Mouse (Mus musculus): ENCODE measurements at regions not wholly inside any gene's neighbourhood (a gene's known extent, or its start where the extent isn't known, plus 50 kb on each side); places are given as distances from the start of the nearest gene placed in this dataset.

DNA sequence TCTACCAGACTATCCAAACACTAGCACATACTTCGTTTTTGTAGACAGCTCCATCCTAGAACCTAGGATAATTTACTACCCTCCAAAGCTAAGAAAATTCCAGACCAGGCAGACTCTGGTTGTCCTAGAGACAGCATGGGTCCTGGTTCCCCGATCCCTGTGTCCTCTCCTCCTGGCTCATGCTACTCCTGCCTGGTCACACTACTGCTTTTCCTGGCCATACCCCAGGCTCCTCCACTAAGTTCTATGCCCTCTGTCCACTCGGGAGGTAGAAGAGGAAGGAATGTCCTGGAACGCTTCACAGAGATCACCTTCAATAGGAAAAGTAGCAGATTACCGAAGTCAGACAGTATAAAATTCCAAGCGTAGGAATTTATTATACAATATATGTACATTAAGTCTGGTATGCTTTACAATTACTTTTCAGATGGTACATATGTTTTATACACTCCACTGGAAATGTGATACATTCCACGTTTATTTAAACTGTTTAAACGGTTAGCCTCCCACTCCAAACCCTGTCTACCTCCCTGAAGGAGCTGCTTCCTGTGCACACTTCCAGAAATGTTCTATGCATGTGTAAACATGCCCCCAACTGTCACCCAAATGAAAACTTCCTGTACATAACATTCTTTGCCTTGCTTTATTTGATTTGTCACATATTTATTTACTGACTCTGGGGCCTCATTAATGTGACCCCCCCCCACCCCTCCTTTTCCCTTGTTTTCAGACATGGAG is 151.6 kb downstream of the Adamts15 start:
- DNase-seq, result no peak

DNA sequence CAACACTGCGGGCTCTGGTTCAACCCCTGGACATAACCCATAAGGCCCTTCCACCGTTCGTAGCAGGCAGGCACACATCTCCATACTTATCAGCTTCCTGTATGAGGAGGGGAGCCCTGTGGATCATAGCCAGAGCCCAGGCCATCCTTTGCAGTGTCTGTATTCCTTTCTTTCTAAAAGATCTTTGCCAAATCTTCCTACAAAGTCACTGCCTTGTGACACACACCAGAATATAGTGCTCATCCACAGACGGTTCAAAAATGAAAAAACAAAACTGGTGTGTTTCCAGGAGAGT is 152.9 kb downstream of the Adamts15 start:
- no peak for DNase-seq

DNA sequence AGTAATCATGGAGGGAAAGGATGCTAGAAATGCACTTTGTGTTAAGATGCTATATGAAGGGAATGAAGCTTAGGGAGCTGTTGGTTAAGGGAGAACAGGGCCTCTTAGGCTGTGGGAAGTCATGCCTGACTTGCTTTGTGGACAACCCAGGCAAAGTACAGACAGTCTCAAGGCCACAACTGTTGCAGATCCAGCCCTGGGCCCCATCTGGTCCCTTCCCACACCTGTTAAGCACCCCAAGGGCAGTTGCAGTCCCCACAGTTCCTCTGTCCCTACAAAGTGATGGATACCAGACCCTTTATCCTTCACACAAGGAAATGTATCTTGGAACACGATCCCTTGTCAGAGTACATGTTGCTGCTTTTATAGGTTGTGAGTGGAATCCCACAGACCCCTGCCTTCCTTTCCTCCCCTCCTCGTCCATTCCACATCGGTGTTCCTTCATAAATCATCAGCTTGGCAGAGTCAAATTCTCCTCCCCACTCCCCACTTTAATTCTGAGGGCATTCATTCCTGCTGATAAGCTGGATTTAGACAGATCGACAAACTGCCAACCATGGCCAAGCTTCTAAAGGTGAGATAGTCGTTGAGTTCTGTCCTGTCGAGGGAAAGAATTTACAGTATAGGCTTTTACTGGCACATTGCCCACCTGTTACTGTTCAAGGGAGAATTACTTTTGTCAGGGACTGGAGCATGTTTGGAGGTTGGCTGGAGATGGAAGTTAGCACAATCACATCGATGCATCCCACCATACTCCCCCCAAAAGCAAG is 153.4 kb downstream of the Adamts15 start:
- no peak for DNase-seq

DNA sequence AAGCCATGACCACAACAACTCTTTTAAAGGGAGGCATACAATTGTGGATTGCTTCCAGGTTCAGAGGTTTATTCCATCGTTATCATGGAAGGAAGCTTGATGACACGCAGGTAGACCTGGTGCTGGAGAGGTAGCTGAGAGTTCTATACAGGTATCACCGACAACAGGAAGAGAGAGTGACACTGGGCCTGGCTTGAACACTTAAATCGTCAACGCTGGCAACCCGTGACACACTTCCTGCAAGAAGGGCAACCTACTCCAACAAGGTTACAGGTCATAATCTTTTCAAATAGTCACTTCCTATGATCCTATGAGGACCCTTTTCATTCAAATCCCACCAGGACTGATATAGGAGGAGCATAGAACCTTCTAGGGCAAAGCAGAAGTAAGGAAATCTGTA is 155.6 kb downstream of the Adamts15 start:
- DNase-seq, result no peak

DNA sequence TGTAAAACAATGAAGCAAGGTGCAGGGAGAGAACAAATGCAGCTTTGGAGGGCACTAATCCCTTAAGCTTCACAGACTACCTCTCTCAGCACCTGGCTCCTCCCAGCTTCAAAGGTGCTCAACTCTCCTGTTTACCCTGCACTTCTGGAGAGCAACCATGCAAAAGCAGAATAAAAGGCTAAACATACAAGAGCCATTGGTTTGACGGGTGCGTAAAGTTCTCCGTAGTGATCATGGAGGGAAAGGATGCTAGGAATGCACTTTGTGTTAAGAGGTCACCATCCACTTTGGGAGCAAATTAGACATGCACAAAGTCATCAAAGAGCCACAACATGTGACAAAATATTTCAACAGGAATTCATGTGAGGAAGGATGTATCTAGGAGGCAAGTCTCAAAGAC is 156.1 kb downstream of the Adamts15 start:
- DNase-seq, result no peak

DNA sequence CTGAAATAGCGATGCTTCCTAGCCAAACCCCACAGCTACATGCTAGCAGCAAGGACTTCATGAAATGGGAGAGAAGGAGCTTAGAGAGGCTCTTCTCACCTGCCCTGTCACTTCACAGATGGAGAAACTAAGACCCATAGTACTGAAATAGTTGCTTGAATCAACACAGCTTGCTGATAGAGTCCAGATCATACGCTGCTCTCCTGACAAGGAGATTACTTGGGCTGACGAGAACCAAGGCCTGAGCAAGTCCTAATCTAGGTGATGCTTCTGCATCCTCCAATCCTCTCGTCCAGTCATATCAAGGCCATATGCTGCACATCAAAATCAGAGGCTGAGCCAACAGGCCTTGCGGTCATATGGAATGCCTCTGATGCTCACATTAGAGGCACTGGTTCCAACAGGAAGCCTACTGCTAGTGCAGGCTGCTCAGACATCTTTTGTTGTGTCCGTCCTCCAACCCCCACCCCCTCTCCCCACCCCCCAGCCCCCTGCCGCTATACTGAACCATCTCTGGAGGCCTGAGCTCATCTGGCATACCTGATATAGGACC is 157.2 kb downstream of the Adamts15 start:
- DNase-seq, result peak; percentile 55

DNA sequence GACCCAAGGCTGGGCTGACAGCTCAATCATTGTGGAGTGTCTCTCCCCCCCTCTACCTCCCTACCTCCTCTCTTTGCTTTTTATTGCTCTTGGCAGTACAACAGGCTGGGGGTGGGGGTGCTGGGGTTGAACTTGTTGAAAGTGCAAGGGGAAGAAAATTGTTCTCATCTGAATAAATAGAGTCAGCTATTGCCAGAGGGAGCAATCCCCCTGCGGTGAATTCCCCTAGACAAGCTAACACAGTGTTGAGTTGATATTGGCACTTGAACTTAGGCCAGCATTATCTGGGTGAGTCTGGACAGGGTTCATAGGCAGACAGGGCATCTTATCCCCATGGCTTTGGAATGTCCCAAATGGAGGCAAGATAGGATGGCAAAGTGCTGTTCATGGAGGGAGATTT is 159.3 kb downstream of the Adamts15 start:
- no peak for DNase-seq

DNA sequence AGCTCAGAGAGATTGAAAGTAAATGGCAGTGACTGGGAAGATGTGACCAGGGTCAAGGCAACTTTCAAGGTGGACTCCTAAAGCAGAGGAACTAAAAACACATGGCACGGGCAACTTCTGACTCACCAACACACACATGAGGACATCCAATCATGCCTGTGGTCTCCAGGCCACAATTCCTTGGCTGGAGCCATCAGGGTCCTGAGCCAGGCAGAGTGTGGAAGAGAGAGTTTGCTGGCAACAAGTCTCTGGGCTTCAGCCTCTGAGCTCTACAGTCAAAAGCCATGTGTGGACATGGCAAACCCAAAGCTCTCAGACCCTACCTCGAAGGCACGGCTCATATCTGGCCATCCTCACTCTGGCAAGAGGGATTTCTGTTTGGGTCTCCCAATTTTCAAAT is 164.1 kb downstream of the Adamts15 start:
- no peak for DNase-seq

DNA sequence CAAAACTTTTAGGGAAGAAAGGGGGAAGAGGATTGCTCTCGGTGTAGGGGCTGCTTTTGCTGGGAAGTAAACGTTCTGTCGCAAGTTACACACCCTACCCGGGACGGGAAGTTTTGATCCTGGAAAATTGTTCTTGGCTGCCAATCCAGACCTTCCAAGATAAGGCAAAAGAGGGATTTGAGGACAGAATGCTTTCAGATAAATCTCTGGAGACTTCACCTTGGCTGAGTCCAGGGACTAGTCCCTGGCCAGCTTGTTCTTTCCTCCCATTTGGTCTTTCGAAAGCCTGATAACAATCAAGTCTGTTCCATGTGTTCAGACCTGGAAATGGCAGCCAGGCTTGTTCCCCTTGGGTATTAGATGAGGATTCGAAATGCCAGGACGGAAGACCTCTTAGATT is 164.8 kb downstream of the Adamts15 start:
- DNase-seq, result no peak

DNA sequence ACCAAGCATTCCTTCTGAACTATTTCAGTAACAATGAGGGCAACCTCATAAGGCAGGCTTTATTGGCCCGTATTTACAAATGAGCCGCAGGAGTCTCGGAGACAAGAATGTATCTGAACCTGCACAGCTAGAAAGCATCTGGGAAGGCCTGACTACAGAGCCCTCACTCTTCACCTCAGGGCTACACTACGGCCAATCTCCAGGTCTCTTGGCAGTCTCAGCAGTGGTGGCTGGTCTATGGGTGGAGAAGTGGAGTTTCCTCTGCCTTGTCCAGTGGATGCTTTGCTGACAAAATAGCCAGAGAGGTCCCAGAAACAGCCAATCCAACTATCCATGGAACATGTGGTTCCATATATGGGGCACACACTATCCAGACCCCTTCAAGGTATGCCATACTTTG is 165.5 kb downstream of the Adamts15 start:
- no peak for DNase-seq

DNA sequence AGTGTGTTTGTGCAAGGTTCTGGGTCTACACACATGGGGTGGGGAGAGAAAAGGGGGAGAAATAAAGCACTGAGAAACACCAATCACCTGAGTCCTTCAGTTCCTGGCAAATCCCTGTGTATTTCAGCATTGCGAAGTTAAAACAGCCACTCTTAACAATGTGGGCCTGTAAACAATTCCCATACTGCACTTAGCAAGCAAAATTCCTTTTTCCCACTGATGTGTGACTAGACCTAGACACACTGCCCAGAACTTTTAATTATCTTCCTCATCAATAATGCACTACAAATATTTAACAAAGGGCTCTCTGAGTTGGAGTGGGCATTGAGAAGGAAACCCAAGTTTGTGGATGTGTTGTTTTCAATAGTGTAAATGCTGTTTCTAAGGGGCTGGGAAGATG is 166.7 kb downstream of the Adamts15 start:
- DNase-seq, result no peak

DNA sequence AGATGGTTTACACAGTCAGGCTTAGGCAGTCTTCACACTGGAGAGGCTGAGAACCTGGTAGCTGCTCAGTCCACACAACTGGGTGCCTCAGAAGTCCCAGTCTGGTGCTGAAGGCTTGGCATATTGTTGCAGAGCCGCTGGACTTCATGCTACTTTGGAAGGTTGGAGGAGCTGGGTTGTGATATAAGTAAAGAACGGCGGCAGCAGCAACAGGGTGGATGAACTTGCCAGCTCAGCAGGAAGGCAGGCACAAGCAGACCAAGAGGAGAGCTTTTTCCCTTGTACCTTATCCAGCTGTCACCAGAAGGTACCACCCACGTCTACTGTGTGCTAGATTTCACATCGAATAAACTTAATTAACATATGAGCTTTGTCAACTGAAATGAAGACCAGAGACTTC is 167.4 kb downstream of the Adamts15 start:
- DNase-seq, result no peak

DNA sequence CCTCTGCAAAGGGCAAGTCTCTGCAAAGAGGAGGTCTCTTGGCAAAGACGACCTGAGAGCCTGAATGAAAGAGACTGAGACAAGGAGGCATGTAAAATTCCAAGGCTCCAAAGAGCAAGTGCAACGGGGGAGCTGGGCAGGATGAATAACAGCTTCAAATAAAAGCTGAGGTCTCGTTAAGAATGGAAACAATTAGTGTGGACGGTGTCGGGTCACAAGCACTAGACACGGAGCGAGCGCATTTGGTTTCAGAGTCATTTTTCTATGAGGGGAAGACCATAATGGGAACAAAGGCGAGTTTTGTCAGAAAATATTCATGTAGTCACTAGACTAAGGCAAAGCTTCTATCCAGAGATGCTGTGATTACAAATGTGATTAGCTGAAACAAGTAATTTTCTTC is 178.8 kb downstream of the Adamts15 start:
- no peak for DNase-seq

DNA sequence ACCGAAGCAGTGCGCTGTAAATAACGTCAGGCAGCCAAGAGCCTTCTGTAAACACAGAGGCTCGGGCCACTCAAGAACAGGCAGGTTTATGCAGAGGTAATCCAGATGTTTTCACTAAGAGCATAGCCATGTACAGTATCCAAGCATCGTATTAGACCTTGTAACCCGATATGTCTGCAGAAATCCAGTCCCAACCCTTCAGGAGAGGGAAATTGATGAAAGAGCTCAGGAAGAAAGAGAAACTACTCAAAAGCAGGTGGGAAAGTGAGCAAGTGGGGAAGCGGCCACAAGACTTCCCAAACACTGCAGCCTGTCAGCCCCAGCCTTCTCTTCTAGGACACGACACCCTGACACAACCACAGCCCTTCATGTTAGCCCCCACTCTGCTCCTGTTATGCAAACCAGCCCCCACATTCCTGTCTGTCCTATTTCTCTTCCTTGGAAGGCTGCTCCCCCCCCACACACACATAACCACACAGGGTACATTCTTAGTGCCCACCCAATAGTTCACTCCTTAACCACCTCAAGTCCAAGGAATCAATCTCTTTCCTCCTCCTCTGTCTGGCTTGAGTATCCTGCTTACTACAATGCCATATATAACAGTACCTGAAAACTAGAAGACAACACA is 179.7 kb downstream of the Adamts15 start:
- no peak for DNase-seq

DNA sequence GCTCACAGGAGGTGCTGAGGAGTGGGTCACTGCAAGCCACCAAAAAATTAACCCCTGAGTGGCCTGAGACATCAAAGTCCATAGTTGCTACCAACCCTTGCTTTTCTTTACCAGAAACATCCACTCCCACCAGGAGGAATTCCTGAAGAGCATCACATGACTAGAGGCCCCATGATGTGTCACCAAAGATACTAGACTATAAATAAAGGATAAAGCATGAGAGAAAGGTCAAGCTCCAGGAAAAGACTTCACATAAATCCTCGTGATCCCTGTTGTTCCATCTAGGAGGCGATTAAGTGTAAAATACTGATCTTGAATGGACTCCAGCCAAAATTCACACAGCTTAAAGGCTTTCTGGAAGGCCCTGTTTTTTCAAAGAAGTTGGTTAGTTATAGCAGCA is 190.6 kb downstream of the Adamts15 start:
- no peak for DNase-seq

DNA sequence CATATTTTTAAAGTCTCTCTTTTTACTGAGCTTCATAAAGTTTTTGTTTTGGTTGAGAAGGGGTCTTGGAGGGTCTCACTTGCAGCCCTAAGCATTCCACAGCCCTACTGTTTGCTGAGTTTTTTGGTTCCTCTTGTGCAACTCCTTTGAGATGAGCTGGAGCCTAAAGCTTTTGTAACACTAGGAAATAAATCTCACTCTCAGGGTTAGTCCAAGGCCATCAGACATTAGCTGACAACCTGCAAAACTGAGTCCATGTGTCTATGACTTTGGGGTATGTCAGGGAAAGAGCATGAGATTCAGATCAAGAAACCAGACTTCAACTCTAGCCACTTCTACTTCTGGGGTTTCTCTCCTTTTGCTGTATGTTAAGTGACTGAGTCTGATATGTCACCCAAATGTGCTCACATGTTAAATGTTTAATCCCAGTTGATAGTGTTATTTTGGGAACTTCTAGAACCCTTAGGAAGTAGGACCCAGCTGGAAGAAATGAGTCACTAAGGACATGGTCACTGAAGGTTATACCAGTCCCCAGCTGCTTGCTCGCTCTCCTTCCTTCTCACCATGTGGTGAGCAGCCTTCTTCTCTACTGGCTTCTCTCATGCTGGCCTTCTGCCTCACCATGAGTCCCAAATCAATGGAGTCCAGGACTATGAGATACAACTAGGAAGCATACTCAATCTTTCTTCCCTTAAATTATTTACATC is 198.7 kb downstream of the Adamts15 start:
- no peak for DNase-seq

DNA sequence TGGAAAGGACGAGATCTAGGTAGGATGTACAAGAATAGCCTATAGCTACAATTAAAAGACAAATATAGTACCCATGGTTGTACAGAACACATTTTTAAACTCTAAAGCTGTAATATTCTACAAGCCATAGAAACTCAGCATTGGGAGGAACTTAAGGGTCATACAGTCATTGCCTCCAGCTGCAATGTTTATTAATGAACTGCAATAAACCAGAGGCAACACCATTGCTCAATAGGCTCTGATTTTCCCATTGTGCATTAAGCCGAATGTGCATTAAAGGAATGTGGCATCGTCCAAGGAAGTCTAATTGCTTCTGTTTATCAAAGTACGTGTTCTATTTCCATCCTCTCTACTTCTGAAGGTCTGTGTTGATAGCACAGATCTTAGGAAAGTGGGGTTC is 200.4 kb downstream of the Adamts15 start:
- no peak for DNase-seq

DNA sequence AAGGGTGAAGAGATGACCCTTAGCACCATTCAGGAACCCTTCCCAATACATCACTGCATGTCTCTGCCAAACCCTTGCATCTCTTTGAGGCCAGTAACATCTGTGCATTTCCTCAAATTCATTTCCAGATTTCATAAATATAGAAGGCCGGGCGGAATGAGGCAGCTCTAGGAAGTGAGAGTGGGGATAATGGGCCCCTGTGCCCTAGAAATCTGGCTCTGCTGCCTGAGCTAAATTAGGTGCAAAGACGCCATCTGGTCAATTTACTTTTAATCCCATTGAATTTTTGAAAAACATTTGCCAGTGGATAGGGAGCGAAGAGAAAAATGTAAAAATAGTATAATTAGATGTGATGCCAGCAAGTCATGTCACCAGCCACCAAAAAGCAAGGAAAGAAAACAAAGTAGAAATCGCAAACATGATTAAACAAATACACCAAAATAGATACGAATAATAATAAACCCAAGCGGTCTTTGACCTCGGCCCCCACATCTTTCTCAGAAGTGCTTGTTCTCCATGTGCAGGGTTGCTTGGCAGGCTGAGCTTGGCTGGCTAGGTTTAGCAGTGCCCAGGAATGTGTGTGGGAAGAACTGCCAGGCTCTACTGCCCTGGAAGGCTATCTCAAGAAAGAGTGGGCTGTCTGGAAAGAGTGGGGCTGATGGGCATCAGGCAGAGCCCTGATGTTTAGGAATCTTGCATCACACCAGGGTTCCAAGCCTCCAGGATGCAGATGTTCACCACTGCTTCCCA is 205.7 kb downstream of the Adamts15 start:
- DNase-seq, result no peak

DNA sequence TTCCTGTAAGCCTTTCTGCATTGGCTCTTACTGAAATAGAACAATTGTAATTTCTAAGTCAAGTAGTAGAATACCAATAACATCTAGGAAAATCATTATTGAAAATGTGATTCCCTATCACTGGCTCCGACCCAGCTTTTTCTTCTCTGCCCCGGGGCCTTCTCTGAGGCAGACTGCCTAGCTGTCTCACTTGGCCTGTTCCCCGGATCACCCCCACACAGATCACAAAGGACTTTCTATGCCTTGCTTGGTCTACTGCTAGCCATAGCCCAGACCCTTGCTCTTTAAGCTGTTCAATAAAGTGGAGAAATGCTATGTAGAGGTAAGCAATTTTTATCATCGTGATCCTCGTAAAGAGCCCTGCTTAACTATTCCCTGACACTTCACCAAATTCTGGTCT is 212.1 kb downstream of the Adamts15 start:
- DNase-seq, result no peak

DNA sequence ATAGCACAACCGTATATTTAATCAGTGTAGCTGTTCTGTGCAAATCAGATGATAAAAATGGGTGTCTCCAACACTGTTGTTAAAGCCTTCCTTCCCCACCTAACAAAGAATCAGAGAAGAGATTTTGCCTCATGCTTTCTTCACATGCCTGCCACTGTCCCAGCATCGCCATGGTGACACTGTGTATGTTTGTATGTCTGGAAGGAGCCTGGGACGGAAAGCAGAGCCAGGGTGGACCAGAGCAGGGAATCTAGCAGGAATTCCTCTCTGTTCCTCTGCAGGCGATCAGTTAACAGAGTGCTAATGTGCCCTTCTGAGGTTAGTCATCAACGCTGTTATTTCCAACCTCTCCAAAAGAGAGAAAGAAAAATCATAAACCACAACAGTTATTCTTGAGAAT is 222.4 kb downstream of the Adamts15 start:
- peak; percentile 8 for DNase-seq

DNA sequence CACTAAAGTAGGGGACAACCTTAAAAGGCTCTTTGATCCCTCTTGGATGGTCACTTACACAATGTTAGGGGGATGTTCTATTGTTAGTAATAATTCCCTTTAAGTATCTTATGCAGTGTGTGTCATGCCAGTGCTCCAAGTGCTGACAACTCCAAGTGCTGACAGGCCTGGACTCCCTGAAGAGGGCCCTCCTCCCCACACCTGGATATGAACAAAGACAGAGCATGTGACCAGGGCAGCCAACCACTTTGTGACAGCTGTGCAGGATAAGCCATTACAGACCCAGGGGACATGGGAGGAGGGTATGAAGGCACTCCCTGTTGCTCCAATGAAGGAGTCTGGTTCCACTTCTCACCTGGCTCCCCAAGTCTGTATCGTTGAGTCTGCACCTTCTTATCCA is 224.7 kb downstream of the Adamts15 start:
- DNase-seq, result no peak

DNA sequence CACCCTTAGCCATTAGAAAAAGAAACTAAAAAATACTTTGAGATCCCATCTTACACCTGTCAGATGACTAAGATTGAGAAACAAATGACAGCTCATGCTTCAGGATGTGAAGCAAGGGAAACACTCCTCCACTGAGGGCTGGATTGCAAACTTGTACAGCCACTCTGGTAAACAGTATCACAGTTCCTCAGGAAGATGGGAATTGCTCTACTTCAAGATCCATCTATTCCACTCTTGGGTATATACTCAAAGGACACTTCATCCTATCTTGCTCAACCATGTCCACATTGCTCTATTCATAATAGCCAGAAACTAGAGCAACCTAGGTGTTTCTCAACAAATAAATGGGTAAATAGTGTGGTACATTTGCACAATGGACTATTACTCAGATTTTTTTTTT is 241.2 kb downstream of the Snx19 start:
- DNase-seq, result no peak

DNA sequence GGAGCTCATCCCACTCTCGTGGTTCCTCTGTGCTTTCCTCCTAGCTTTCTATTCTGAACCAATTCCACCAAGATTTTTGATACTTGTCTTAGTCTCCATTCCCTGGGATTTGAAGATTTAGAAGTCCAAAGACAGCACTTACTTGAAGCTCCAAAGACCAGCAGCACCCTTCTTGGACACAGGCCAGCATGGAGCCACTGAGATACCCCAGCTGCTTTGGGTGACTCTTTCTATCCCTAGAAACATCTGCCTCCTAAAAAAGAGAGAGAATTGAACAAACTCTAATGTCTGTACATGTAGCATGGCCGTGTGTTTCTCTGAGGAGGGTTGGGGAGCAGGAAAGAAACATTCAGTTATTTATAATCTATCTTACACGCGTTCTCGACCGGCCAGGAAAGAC is 235.5 kb downstream of the Snx19 start:
- DNase-seq, result peak; percentile 77
